Mouse (Mus musculus) C2C12 (cell line): ENCODE measurements around the gene Ntmt1.

Source experiments
- CTCF ChIP-seq: IDR thresholded peaks from one replicate; pipeline ENCODE4 v1.5.1; 2011; ENCODE audit not compliant: control insufficient read depth, insufficient read depth, insufficient read length
- MAX ChIP-seq: IDR thresholded peaks from one replicate; pipeline ENCODE4 v1.6.1; 2011; ENCODE audit warnings: mild to moderate bottlenecking, control low read depth

- no peak for TF ChIP-seq CTCF
- TF ChIP-seq MAX = peak; percentile 86
Measured at GRCm38 (mm10) chr2:30848184-30848583, 40.6 kb downstream of the Ntmt1 start.
